Mouse (Mus musculus) midbrain, embryonic 16.5 days (tissue): ENCODE measurements around the gene Kcnn1. TPM values are rescaled to one million over a fixed set of nuclear protein-coding genes. Genes with fewer than 3 reads are reported as not detected.
A peak's percentile ranks its signal among the peaks of the same experiment; 100 is the strongest.

Experiments
- ATAC-seq: fragments of 200-750 bp; cut with Nextera tagmentation; 2 replicates; pipeline ENCODE4 v1.8.0; 2017; ENCODE audit warnings: moderate TSS enrichment
- H3K27ac ChIP-seq: fragments of 300-500 bp; sonication (generic); 2 replicates; pipeline ENCODE4 v1.5.1; 2014; ENCODE audit warnings: mild to moderate bottlenecking, low read length, mixed read lengths
- H3K27me3 ChIP-seq: fragments of 300-500 bp; sonication (generic); 2 replicates; pipeline ENCODE4 v1.6.1; 2014; ENCODE audit warnings: low read depth, low read length, mixed read lengths; ENCODE audit not compliant: control insufficient read depth, insufficient read depth
- H3K36me3 ChIP-seq: fragments of 300-500 bp; sonication (generic); 2 replicates; pipeline ENCODE4 v1.6.1; 2014; ENCODE audit warnings: mild to moderate bottlenecking, low read length, moderate library complexity, mixed read lengths; ENCODE audit not compliant: control insufficient read depth, insufficient read depth
- H3K4me1 ChIP-seq: fragments of 300-500 bp; sonication (generic); 2 replicates; pipeline ENCODE4 v1.6.1; 2014; ENCODE audit warnings: mild to moderate bottlenecking, low read length, mixed read lengths; ENCODE audit not compliant: control insufficient read depth, insufficient read depth
- H3K4me2 ChIP-seq: fragments of 300-500 bp; sonication (generic); 2 replicates; pipeline ENCODE4 v1.6.1; 2014; ENCODE audit warnings: mild to moderate bottlenecking, low read length, mixed read lengths
- H3K4me3 ChIP-seq: fragments of 300-500 bp; sonication (generic); 2 replicates; pipeline ENCODE4 v1.5.1; 2014; ENCODE audit warnings: low read depth, mild to moderate bottlenecking, low read length, moderate library complexity, mixed read lengths
- H3K9ac ChIP-seq: fragments of 300-500 bp; sonication (generic); 2 replicates; pipeline ENCODE4 v1.6.1; 2014; ENCODE audit warnings: low read depth, low read length, mixed read lengths
- H3K9me3 ChIP-seq: fragments of 300-500 bp; sonication (generic); replicated peaks from 2 replicates; pipeline ENCODE4 v1.6.1; 2014; ENCODE audit warnings: mild to moderate bottlenecking, low read length, mixed read lengths; ENCODE audit not compliant: control insufficient read depth, poor library complexity, severe bottlenecking
- WGBS: fragments of 180-500 bp; shearing (Covaris S2); extraction: QIAGEN DNeasy Blood & Tissue Kit; methylation state at CpG from one replicate; pipeline ENCODE4 v1.1.7; 2014; 5-methylcytosine and 5-hydroxymethylcytosine counted together
- polyA plus RNA-seq: library from polyadenylated mRNA; unstranded; fragments of >200 nt; fragmentation: Nextera tagmentation; extraction: Ambion mirVana; gene quantifications from 2 replicates; pipeline ENCODE4 v1.2.1, GENCODE M21; 2015

Gene Kcnn1
- polyA plus RNA-seq, 1 experiment from 2014 or later = 15.4 TPM

DNA sequence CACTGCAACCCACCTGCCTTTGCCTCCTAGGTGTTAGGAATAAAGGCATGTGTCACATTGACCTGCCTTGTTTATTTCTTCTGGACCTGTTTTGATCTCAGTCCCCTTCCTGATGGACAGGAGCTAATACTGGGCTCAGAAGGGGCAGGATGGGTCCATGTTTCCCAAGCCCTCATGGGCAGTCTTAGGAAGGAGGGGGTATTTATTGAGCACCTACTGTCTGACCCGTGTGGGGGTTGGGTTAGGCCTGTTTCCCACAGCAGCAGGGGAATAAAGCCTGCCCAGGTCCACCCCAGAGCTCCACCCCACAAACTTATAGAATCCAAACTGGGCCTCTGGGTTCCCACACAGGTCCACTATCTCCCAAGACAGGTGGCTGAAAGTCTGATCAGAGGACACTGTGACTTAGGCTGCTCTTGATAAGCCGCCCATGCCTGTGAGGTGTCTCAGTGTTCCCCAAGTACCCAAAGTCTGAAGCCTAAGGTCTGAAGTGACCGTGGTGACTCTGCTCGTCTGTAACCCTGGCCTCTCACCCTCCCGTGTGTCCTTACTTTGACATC is 19.8 kb downstream of the Kcnn1 start:
- H3K27me3 ChIP-seq = no peaks in the 10 kb centered on the region
- no peak for ATAC-seq

DNA sequence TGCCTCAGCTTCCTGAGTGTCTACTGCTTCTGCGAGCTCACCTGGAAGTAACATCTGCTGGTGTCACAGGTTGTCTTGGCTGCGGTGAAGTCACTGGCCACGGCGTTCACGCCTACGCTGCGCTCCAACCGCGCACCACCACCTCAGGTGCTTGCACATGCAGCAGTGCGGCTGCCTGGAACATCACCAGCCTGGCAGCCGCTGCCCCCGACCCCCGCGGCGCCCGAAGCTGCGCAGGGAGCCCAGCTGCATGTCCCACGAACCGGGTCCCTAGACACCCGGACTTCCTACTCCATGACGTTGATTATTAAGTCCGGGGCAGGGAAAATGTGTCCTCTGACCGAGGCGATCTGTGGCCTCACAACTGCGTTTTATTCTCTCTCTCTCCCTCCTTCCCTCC is 20.6 kb downstream of the Kcnn1 start:
- H3K9ac ChIP-seq = no peak overlapping the region
- no peak for ATAC-seq
- H3K27ac ChIP-seq = no peak overlapping the region

More for the DNA sequence above, 19.8 kb downstream of the Kcnn1 start:
- no peak overlapping the region for H3K27ac ChIP-seq
- no peaks in the 10 kb centered on the region for H3K36me3 ChIP-seq
- H3K9ac ChIP-seq = no peak overlapping the region
- no peak overlapping the region for H3K4me2 ChIP-seq
- no peaks in the 10 kb centered on the region for H3K9me3 ChIP-seq
- H3K4me1 ChIP-seq = peaks cover 8% of the 10 kb centered on the region
- no peak overlapping the region for H3K4me3 ChIP-seq
- 90% methylated on average over 5 of the region's 5 CpGs for WGBS

DNA sequence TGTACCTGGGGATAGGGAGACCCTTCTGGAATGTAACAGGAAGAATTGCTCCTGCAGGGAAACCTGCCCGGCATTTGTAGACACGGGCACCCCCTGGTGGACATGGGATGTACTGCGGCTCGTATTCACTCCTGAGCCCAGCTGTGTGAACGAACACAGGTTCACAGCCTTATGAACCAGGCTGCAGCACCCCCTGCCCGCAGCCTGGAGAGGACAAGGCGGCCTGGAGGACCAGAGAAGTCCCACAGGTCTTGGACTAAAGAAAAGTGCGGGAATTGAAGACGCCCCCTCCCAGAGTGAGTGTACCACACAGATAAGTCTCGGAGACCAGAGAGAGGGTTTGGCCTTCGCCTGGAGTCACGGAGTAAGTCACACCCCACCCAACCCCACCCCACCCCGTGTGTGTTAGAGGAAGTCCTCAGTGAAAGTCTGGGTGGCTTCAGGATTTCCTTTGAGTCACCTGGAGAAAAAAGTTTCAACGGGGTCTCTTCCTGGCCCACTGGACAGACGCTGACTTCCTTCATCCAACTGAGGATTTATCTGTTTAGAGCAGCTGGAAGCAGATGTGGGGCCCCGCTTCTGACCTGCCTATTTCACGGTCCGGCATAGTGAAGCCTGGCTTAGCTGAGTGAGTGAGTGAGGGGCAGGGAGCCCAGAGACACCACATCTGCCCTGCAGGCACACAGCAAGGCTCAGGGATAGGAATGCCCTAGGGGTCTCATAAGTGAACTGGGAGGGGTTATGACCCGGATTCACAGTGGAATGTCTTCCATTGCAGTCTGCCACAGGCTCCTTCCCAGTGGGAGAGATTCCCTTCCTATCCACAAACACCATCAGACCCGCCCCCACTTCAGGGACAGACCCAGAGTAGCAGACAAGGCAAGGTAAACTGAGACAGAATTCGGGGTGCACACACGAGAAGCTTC is 21.6 kb downstream of the Kcnn1 start:
- Histone ChIP-seq H3K4me1 (peaks cover 8% of the 10 kb centered on the region), H3K36me3 (no peaks in the 10 kb centered on the region), H3K4me3 (no peak overlapping the region), H3K9me3 (no peaks in the 10 kb centered on the region), H3K4me2 (no peak overlapping the region), H3K27me3 (no peaks in the 10 kb centered on the region), H3K27ac (peak overlapping the region; percentile 37; the same call in 1 of the 2 replicates), H3K9ac (0 out of 2 replicates have a peak overlapping the region, but pooled peaks have one; percentile 14)
- ATAC-seq = no peak
- 36% methylated on average over 22 of the region's 22 CpGs for whole genome bisulfite sequencing

More for the DNA sequence above, 20.6 kb downstream of the Kcnn1 start:
- H3K4me2 ChIP-seq = no peak overlapping the region
- H3K27me3 ChIP-seq = no peaks in the 10 kb centered on the region
- no peaks in the 10 kb centered on the region for H3K9me3 ChIP-seq
- H3K4me1 ChIP-seq = peaks cover 8% of the 10 kb centered on the region
- 61% methylated on average over 25 of the region's 25 CpGs for WGBS
- no peaks in the 10 kb centered on the region for H3K36me3 ChIP-seq
- no peak overlapping the region for H3K4me3 ChIP-seq

DNA sequence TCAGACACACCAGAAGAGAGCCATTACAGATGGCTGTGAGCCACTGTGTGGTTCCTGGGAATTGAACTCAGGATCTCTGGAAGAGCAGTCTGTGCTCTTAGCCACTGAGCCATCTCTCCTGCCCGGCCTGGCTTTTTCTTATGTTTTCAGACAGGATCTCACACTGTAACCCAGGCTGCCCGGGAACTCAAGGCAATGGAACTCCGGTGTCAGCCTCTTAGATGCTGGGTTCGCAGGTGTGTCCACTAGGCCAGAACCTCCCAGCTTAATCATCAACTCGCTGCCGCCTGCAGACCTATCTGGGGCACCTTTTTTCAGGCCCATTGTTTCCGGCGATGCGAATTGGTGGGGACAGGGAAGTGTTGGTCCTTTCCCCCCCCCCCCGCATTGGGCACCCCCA is 22.5 kb downstream of the Kcnn1 start:
- ATAC-seq = no peak
- no peaks in the 10 kb centered on the region for H3K27me3 ChIP-seq
- no peaks in the 10 kb centered on the region for H3K9me3 ChIP-seq
- no peaks in the 10 kb centered on the region for H3K36me3 ChIP-seq
- no peak overlapping the region for H3K4me3 ChIP-seq
- whole genome bisulfite sequencing = 61% methylated on average over 10 of the region's 10 CpGs
- H3K27ac ChIP-seq = 0 out of 2 replicates have a peak overlapping the region, but pooled peaks have one; percentile 37
- no peak overlapping the region for H3K4me2 ChIP-seq
- peaks cover 8% of the 10 kb centered on the region for H3K4me1 ChIP-seq
- H3K9ac ChIP-seq = no peak overlapping the region

DNA sequence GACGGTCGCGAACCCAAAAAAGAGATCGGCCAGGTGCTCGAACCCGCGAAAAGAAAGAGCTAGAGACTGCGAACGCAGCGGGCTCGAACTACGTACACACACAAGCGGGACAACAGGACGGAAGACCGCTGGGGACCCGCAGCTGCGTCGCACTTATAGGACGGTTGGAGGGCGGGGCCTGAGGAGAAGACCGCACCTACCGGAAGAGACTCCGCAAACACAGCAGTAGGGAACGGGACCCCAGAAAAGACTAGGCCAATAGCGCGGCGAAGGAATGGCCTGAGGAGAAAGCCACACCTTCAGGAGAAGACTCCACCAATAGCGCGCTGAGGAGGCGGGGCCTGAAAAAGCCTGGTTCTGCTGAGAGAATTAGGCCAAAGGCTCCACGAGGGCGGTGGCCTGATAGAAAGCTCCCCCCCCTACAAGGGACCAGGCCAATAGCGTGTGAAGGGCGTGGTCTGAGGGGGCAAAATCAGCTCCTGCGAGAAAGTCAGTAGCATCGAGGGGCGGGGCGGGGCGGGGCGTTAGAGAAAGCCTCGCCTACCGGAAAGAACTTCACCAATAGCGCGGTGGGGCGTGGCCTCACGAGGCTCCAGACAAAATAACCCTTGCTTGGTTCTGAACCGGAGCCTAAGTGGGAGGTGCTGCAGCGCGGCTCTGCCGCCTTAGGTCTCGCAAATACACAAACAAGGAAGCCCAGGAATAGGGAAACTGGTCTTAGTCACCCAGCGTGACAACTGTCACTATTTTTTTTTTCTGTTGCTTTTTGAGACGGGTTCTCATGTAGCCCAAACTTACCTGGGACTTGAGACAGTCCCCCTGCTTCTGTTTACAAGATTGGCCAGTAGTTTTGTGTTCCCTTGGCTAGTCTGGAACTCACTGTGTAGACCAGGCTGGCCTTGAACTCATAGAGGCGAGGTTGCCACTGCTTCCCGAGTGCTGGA is 23.4 kb downstream of the Kcnn1 start, which contains the start of gene Arrdc2:
Arrdc2 (minus strand) TSS at position 313 of the 944 bp plus-strand sequence.
- Histone ChIP-seq H3K9me3 (no peaks in the 10 kb centered on the region), H3K27ac (peak within 1 kb of the TSS; percentile 90), H3K9ac (peak within 1 kb of the TSS; percentile 74), H3K27me3 (no peaks in the 10 kb centered on the region), H3K4me2 (peak within 1 kb of the TSS; percentile 81), H3K4me1 (peaks cover 8% of the 10 kb centered on the region), H3K4me3 (peak within 1 kb of the TSS; percentile 69), H3K36me3 (peaks cover 3% of the 10 kb centered on the region; the same call in 1 of the 2 replicates)
- 2% methylated on average over 55 of the region's 55 CpGs for WGBS
- ATAC-seq = peak; percentile 97

DNA sequence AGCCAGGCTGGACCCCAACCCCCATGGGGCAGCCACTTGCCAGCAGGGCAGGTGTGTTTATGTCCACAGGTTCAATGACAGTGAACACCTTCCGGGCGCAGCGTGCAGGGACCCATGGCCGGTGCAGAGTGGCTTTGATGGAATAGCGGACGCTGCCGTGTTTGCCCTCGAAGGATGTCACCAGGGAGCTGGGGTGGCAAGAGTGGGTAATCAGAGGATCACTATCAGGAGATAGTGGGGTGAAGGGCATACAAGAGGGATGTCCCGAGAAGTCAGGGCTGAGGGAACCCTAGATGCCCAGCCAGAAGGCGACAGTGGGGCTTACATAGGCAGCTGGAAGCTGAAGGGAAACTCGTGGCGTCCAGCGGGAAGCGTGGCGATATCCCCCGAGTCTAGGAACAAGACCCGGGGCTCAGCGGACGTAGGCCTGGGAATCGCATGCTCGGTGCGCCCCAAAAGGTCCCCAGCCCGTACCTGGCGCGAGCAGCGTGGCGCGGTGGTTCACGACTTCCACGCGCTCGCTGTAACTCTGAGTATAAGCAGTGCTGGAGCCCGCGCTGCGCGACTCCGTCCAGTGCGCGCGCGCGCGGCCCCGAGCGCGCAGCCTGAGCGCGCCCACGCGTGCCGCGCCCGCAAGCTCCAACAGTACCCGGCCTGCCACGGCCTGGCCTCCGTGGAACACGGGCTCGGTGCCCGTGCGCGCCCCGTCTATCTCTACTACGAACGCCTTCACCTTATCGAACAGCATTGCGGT is 24.2 kb downstream of the Kcnn1 start:
- Histone ChIP-seq H3K27me3 (no peaks in the 10 kb centered on the region), H3K4me1 (peaks cover 8% of the 10 kb centered on the region), H3K9me3 (no peaks in the 10 kb centered on the region), H3K36me3 (peaks cover 3% of the 10 kb centered on the region; the same call in 1 of the 2 replicates), H3K27ac (peak overlapping the region; percentile 90), H3K4me3 (peak overlapping the region; percentile 69), H3K9ac (peak overlapping the region; percentile 74), H3K4me2 (peak overlapping the region; percentile 81)
- peak; percentile 52 for ATAC-seq
- 2% methylated on average over 66 of the region's 66 CpGs for WGBS

DNA sequence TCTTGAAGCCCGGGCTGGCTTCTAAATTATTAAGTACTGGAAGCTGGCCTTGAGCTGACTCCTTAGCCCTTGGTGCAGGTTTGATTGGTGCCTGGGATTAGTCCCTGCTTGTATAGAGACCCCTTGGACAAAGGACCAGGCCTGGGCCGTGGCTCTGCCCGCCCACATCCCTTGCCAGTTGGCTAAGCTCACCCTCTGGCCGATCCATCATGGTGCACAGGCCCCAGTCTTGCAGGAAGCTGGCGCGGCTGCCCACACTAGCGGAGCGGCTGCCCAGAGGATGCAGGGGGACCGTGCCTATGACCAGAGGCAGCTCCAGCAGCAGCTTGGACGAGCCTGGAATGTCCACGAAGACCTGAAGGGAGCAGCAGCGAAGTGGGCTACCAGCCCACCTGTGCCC is 26.4 kb downstream of the Kcnn1 start:
- no peak for ATAC-seq
- H3K4me2 ChIP-seq = no peak overlapping the region
- no peak overlapping the region for H3K27ac ChIP-seq
- H3K4me1 ChIP-seq = peaks cover 8% of the 10 kb centered on the region
- H3K4me3 ChIP-seq = no peak overlapping the region
- no peak overlapping the region for H3K9ac ChIP-seq
- peaks cover 3% of the 10 kb centered on the region; the same call in 1 of the 2 replicates for H3K36me3 ChIP-seq
- H3K27me3 ChIP-seq = no peaks in the 10 kb centered on the region
- WGBS = 87% methylated on average over 12 of the region's 12 CpGs
- no peaks in the 10 kb centered on the region for H3K9me3 ChIP-seq

DNA sequence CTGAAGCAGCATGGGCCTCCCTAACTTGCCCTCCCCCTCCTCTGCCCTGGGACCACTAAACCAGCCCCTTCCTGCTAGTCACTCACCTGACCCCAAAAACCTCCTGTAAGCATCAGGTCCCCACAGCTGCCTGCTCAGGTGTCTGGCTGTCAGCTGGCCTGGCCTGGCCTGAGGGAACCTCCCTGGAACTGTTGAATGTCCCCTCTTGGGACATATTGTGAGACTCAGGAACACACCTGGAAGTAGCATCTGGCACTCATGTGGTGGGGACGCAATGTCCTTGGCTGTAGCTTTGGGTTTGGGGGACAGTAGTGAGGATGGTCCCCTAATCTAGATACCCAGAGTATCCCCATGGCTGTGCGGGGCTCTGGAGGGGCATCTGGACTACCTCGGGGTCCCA is 29.0 kb downstream of the Kcnn1 start:
- no peaks in the 10 kb centered on the region for H3K9me3 ChIP-seq
- no peaks in the 10 kb centered on the region for H3K27me3 ChIP-seq
- peaks cover 5% of the 10 kb centered on the region; the same call in 1 of the 2 replicates for H3K4me1 ChIP-seq
- H3K27ac ChIP-seq = no peak overlapping the region
- no peak overlapping the region for H3K9ac ChIP-seq
- ATAC-seq = no peak
- H3K4me3 ChIP-seq = no peak overlapping the region
- WGBS = 95% methylated on average over 3 of the region's 3 CpGs
- H3K4me2 ChIP-seq = no peak overlapping the region
- peaks cover 3% of the 10 kb centered on the region; the same call in 1 of the 2 replicates for H3K36me3 ChIP-seq
